8 mouse cellular contexts compared by ENCODE assay signal in genomic region chr11:48871817-48872541, GRCm38 (mm10). TPM values are rescaled to one million over a fixed set of nuclear protein-coding genes. Genes with fewer than 3 reads are reported as not detected.
DNase-seq lines count a peak whose midpoint lies in the region; ATAC-seq and TF ChIP-seq lines count a peak whose summit lies in the region.

No protein-coding gene starts in this region.

- peak; percentile 49 for ATAC-seq in granulocyte monocyte progenitor cell, adult 5-6 weeks (replicated peaks; ENCODE audit: poor library complexity, severe bottlenecking)
- peak; percentile 8 for ATAC-seq in liver, embryonic 12.5 days
- ATAC-seq in midbrain, postnatal 0 days (ENCODE audit: low FRiP score), result peak; percentile 49; the same call in 1 of the 2 replicates

- peak; percentile 28 for DNase-seq in urinary bladder, postnatal 25 days (ENCODE audit: low spot score)
- no peak for DNase-seq in urinary bladder, adult 2 months (ENCODE audit: low spot score)
- peak; percentile 52 for DNase-seq in embryo, embryonic 10.5 days (ENCODE audit: low spot score)
- DNase-seq in kidney, adult 11 months, result peak; percentile 33
- DNase-seq in midbrain, postnatal 0 days (ENCODE audit: low spot score), result peak; percentile 37
- DNase-seq in thymus, postnatal 14 days, result peak; percentile 57

- no peak; the same call in 1 of the 2 replicates for TF ChIP-seq CTCF in midbrain, postnatal 0 days (IDR thresholded peaks at IDR 0.05)

- peak overlapping the region; percentile 72 for H3K4me2 ChIP-seq in liver, embryonic 12.5 days
- H3K4me2 ChIP-seq in midbrain, postnatal 0 days (ENCODE audit: low read depth, low read length, poor library complexity, severe bottlenecking), result peak overlapping the region; percentile 71

- peaks cover 8% of the 10 kb centered on the region for H3K36me3 ChIP-seq in liver, embryonic 12.5 days
- no peaks in the 10 kb centered on the region for H3K36me3 ChIP-seq in midbrain, postnatal 0 days (ENCODE audit: insufficient read depth, low read length)

- H3K9ac ChIP-seq in liver, embryonic 12.5 days, result peak overlapping the region; percentile 70
- H3K9ac ChIP-seq in midbrain, postnatal 0 days (replicated peaks; ENCODE audit: low read length, poor library complexity, severe bottlenecking), result peak overlapping the region; percentile 39; the same call in 1 of the 2 replicates

- peak overlapping the region; percentile 89 for H3K27ac ChIP-seq in liver, embryonic 12.5 days
- no peak overlapping the region; the same call in 1 of the 2 replicates for H3K27ac ChIP-seq in midbrain, postnatal 0 days (ENCODE audit: low read depth, low read length)

- no peaks in the 10 kb centered on the region for H3K9me3 ChIP-seq in liver, embryonic 12.5 days (replicated peaks)
- H3K9me3 ChIP-seq in midbrain, postnatal 0 days (ENCODE audit: low read length), result no peaks in the 10 kb centered on the region

- 7% methylated on average over 17 of the region's 17 CpGs for WGBS in liver, embryonic 12.5 days (ENCODE audit: insufficient replicate concordance)
- WGBS in midbrain, postnatal 0 days, result 12% methylated on average over 17 of the region's 17 CpGs

- peak overlapping the region; percentile 65 for H3K4me3 ChIP-seq in liver, embryonic 12.5 days
- H3K4me3 ChIP-seq in midbrain, postnatal 0 days (ENCODE audit: low read depth, low read length), result peak overlapping the region; percentile 42

- H3K27me3 ChIP-seq in liver, embryonic 12.5 days (replicated peaks), result no peaks in the 10 kb centered on the region
- peaks cover 6% of the 10 kb centered on the region; the same call in 1 of the 2 replicates for H3K27me3 ChIP-seq in midbrain, postnatal 0 days (ENCODE audit: insufficient read depth, low read length)

- peaks cover 66% of the 10 kb centered on the region for H3K4me1 ChIP-seq in liver, embryonic 12.5 days
- H3K4me1 ChIP-seq in midbrain, postnatal 0 days (ENCODE audit: insufficient read depth, low read length), result no peaks in the 10 kb centered on the region

RNA-seq across cellular contexts. Expression of gene Irgm1, which starts 0.5 kb away (rescaled TPM):
- polyA plus RNA-seq in urinary bladder, adult 2 months (2012; rRNA removed), result 30.5 and 54.8 TPM in 2 replicates
- total RNA-seq in granulocyte monocyte progenitor cell, adult 5-6 weeks (2014; fragmentation: Nextera tagmentation), result 27.7 and 45.0 TPM in 2 replicates
- 22.1 and 23.6 TPM in 2 replicates for total RNA-seq in granulocyte monocyte progenitor cell, adult 5-6 weeks (2017)
- 16.3 and 16.5 TPM in 2 replicates for polyA plus RNA-seq in liver, embryonic 12.5 days (2016; fragmentation: Nextera tagmentation; extraction: Ambion mirVana)
- 6.2 and 7.6 TPM in 2 replicates for total RNA-seq in midbrain, postnatal 0 days (2014; rRNA removed)
- 4.9 and 5.8 TPM in 2 replicates for polyA plus RNA-seq in midbrain, postnatal 0 days (2015; fragmentation: Nextera tagmentation; extraction: Ambion mirVana)

RNA-seq across cellular contexts. Expression of gene Gm5431, which starts 30.0 kb away (rescaled TPM):
- polyA plus RNA-seq in urinary bladder, adult 2 months (2012; rRNA removed), result 0.98 and 1.6 TPM in 2 replicates
- 0.58 and 1.2 TPM in 2 replicates for total RNA-seq in granulocyte monocyte progenitor cell, adult 5-6 weeks (2014; fragmentation: Nextera tagmentation)
- total RNA-seq in granulocyte monocyte progenitor cell, adult 5-6 weeks (2017), result 0.22 and 1.3 TPM in 2 replicates
- 0.19 and 0.33 TPM in 2 replicates for polyA plus RNA-seq in liver, embryonic 12.5 days (2016; fragmentation: Nextera tagmentation; extraction: Ambion mirVana)
- total RNA-seq in midbrain, postnatal 0 days (2014; rRNA removed), result 0.60 and 1.5 TPM in 2 replicates
- polyA plus RNA-seq in midbrain, postnatal 0 days (2015; fragmentation: Nextera tagmentation; extraction: Ambion mirVana), result 0.12 and 0.27 TPM in 2 replicates

RNA-seq across cellular contexts. Expression of gene Gm12184, which starts 45.5 kb away (rescaled TPM):
- polyA plus RNA-seq in urinary bladder, adult 2 months (2012; rRNA removed), result 20.8 and 23.2 TPM in 2 replicates
- total RNA-seq in granulocyte monocyte progenitor cell, adult 5-6 weeks (2014; fragmentation: Nextera tagmentation), result 2.9 and 10.5 TPM in 2 replicates
- total RNA-seq in granulocyte monocyte progenitor cell, adult 5-6 weeks (2017), result 14.2 and 35.9 TPM in 2 replicates
- 4.1 and 5.0 TPM in 2 replicates for polyA plus RNA-seq in liver, embryonic 12.5 days (2016; fragmentation: Nextera tagmentation; extraction: Ambion mirVana)
- 4.3 and 8.2 TPM in 2 replicates for total RNA-seq in midbrain, postnatal 0 days (2014; rRNA removed)
- 2.4 and 3.0 TPM in 2 replicates for polyA plus RNA-seq in midbrain, postnatal 0 days (2015; fragmentation: Nextera tagmentation; extraction: Ambion mirVana)

RNA-seq across cellular contexts. Expression of gene Trim7, which starts 46.0 kb away (rescaled TPM):
- 14.9 and 16.1 TPM in 2 replicates for polyA plus RNA-seq in urinary bladder, adult 2 months (2012; rRNA removed)
- total RNA-seq in granulocyte monocyte progenitor cell, adult 5-6 weeks (2014; fragmentation: Nextera tagmentation), result not detected in 2 replicates
- total RNA-seq in granulocyte monocyte progenitor cell, adult 5-6 weeks (2017), result 0.30 and 0.41 TPM in 2 replicates
- polyA plus RNA-seq in liver, embryonic 12.5 days (2016; fragmentation: Nextera tagmentation; extraction: Ambion mirVana), result not detected in 2 replicates
- total RNA-seq in midbrain, postnatal 0 days (2014; rRNA removed), result 7.7 and 8.6 TPM in 2 replicates
- 3.4 and 3.7 TPM in 2 replicates for polyA plus RNA-seq in midbrain, postnatal 0 days (2015; fragmentation: Nextera tagmentation; extraction: Ambion mirVana)

RNA-seq across cellular contexts. Expression of gene Trim41, which starts 54.8 kb away (rescaled TPM):
- polyA plus RNA-seq in urinary bladder, adult 2 months (2012; rRNA removed), result 34.8 and 37.5 TPM in 2 replicates
- 17.1 and 24.2 TPM in 2 replicates for total RNA-seq in granulocyte monocyte progenitor cell, adult 5-6 weeks (2014; fragmentation: Nextera tagmentation)
- 39.4 and 50.8 TPM in 2 replicates for total RNA-seq in granulocyte monocyte progenitor cell, adult 5-6 weeks (2017)
- polyA plus RNA-seq in liver, embryonic 12.5 days (2016; fragmentation: Nextera tagmentation; extraction: Ambion mirVana), result 2.1 and 2.3 TPM in 2 replicates
- total RNA-seq in midbrain, postnatal 0 days (2014; rRNA removed), result 38.9 and 41.5 TPM in 2 replicates
- polyA plus RNA-seq in midbrain, postnatal 0 days (2015; fragmentation: Nextera tagmentation; extraction: Ambion mirVana), result 5.0 and 5.1 TPM in 2 replicates
